Mouse (Mus musculus) brain, adult 2 months (tissue): Measurements from ENCODE around the gene Ep300.
"Not testable (repeated sequence)": the region's sequence is repeated elsewhere in the genome, so short reads cannot be mapped to it uniquely, and the experiment has no call there.

ENCODE experiments used
- DNase-seq: peaks from one replicate; pipeline ENCODE4 v3.0.0; 2011; ENCODE audit warnings: low read depth, low spot score

The Ep300 gene

GRCm38 (mm10) chr15:81700601-81701000 is 115.5 kb downstream of the Ep300 start:
- DNase-seq = no peak

- DNase-seq = not testable (repeated sequence)
Measured at GRCm38 (mm10) chr15:81701350-81701749, 116.2 kb downstream of the Ep300 start.
